Mouse (Mus musculus): ENCODE data around the gene Gm44503. TPM values are rescaled to one million over a fixed set of nuclear protein-coding genes. Genes with fewer than 3 reads are reported as not detected.

Gene Gm44503
- polyA plus RNA-seq, 1 experiment from 2014 or later, result not detected

GRCm38 (mm10) chr9:73044146-73045079 is 85.8 kb downstream of the Gm44503 start, which contains the start of gene Rab27a:
Rab27a (plus strand) TSS chr9:73044854.
- ATAC-seq (replicated peaks; ENCODE audit: low FRiP score, low read depth) (peak; percentile 47), DNase-seq (ENCODE audit: low spot score) (peak; percentile 94)
- peak within 1 kb of the TSS; percentile 96 for H3K4me2 ChIP-seq (ENCODE audit: low read length)
- H3K36me3 ChIP-seq (ENCODE audit: insufficient read depth, low read length), result no peaks in the 10 kb centered on the region
- H3K27ac ChIP-seq, result no peak within 1 kb of the TSS
- peak; percentile 97 for TF ChIP-seq CTCF (IDR thresholded peaks at IDR 0.05; ENCODE audit: low read depth)
- peaks cover 16% of the 10 kb centered on the region for H3K4me1 ChIP-seq (replicated peaks; ENCODE audit: insufficient read depth, low read length)
- 1% methylated on average over 41 of the region's 41 CpGs for WGBS
- H3K27me3 ChIP-seq (ENCODE audit: insufficient read depth, low read length), result no peaks in the 10 kb centered on the region
- peak within 1 kb of the TSS; percentile 49 for H3K4me3 ChIP-seq (replicated peaks; ENCODE audit: low read depth, low read length)
- H3K9ac ChIP-seq (ENCODE audit: low read depth, low read length), result peak within 1 kb of the TSS; percentile 63
- no peaks in the 10 kb centered on the region for H3K9me3 ChIP-seq (replicated peaks; ENCODE audit: low read length)

GRCm38 (mm10) chr9:73045204-73045603 is 86.6 kb downstream of the Gm44503 start:
- peak overlapping the region; percentile 49 for H3K4me3 ChIP-seq (replicated peaks; ENCODE audit: low read depth, low read length)
- H3K9ac ChIP-seq (ENCODE audit: low read depth, low read length), result peak overlapping the region; percentile 63
- DNase-seq (ENCODE audit: low spot score) (peak; percentile 47), ATAC-seq (replicated peaks; ENCODE audit: low FRiP score, low read depth) (no peak)
- H3K4me2 ChIP-seq (ENCODE audit: low read length), result peak overlapping the region; percentile 96
- 8% methylated on average over 7 of the region's 7 CpGs for WGBS
- no peaks in the 10 kb centered on the region for H3K36me3 ChIP-seq (ENCODE audit: insufficient read depth, low read length)
- peaks cover 13% of the 10 kb centered on the region for H3K4me1 ChIP-seq (replicated peaks; ENCODE audit: insufficient read depth, low read length)
- no peak for TF ChIP-seq CTCF (IDR thresholded peaks at IDR 0.05; ENCODE audit: low read depth)
- no peaks in the 10 kb centered on the region for H3K9me3 ChIP-seq (replicated peaks; ENCODE audit: low read length)
- no peak overlapping the region for H3K27ac ChIP-seq
- H3K27me3 ChIP-seq (ENCODE audit: insufficient read depth, low read length), result no peaks in the 10 kb centered on the region

GRCm38 (mm10) chr9:73045711-73046110 is 87.1 kb downstream of the Gm44503 start:
- no peak overlapping the region for H3K4me3 ChIP-seq (replicated peaks; ENCODE audit: low read depth, low read length)
- no peaks in the 10 kb centered on the region for H3K36me3 ChIP-seq (ENCODE audit: insufficient read depth, low read length)
- H3K27ac ChIP-seq, result no peak overlapping the region
- no peak for TF ChIP-seq CTCF (IDR thresholded peaks at IDR 0.05; ENCODE audit: low read depth)
- no peaks in the 10 kb centered on the region for H3K27me3 ChIP-seq (ENCODE audit: insufficient read depth, low read length)
- peaks cover 9% of the 10 kb centered on the region for H3K4me1 ChIP-seq (replicated peaks; ENCODE audit: insufficient read depth, low read length)
- peak overlapping the region; percentile 96 for H3K4me2 ChIP-seq (ENCODE audit: low read length)
- no peak overlapping the region for H3K9ac ChIP-seq (ENCODE audit: low read depth, low read length)
- DNase-seq (ENCODE audit: low spot score), result no peak
- ATAC-seq (replicated peaks; ENCODE audit: low FRiP score, low read depth), result no peak
- no peaks in the 10 kb centered on the region for H3K9me3 ChIP-seq (replicated peaks; ENCODE audit: low read length)
- 64% methylated on average over 10 of the region's 10 CpGs for WGBS

- 90% methylated on average over 2 of the region's 2 CpGs for WGBS
- no peak for ATAC-seq (replicated peaks; ENCODE audit: low FRiP score, low read depth)
- Histone ChIP-seq H3K4me2 (ENCODE audit: low read length) (no peak overlapping the region), H3K9ac (ENCODE audit: low read depth, low read length) (no peak overlapping the region), H3K36me3 (ENCODE audit: insufficient read depth, low read length) (no peaks in the 10 kb centered on the region), H3K27ac (no peak overlapping the region), H3K4me1 (replicated peaks; ENCODE audit: insufficient read depth, low read length) (peaks cover 9% of the 10 kb centered on the region), H3K9me3 (replicated peaks; ENCODE audit: low read length) (no peaks in the 10 kb centered on the region), H3K4me3 (replicated peaks; ENCODE audit: low read depth, low read length) (no peak overlapping the region), H3K27me3 (ENCODE audit: insufficient read depth, low read length) (no peaks in the 10 kb centered on the region)
- no peak for DNase-seq (ENCODE audit: low spot score)
- no peak for TF ChIP-seq CTCF (IDR thresholded peaks at IDR 0.05; ENCODE audit: low read depth)
These were observed 89.3 kb downstream of the Gm44503 start for GRCm38 (mm10) chr9:73047906-73048305.

GRCm38 (mm10) chr9:73048927-73049326 is 90.3 kb downstream of the Gm44503 start:
- no peaks in the 10 kb centered on the region for H3K36me3 ChIP-seq (ENCODE audit: insufficient read depth, low read length)
- H3K4me2 ChIP-seq (ENCODE audit: low read length), result no peak overlapping the region
- no peak overlapping the region for H3K27ac ChIP-seq
- ATAC-seq (replicated peaks; ENCODE audit: low FRiP score, low read depth) (no peak), DNase-seq (ENCODE audit: low spot score) (no peak)
- no peak for TF ChIP-seq CTCF (IDR thresholded peaks at IDR 0.05; ENCODE audit: low read depth)
- H3K9me3 ChIP-seq (replicated peaks; ENCODE audit: low read length), result no peaks in the 10 kb centered on the region
- H3K27me3 ChIP-seq (ENCODE audit: insufficient read depth, low read length), result no peaks in the 10 kb centered on the region
- H3K4me3 ChIP-seq (replicated peaks; ENCODE audit: low read depth, low read length), result no peak overlapping the region
- WGBS, result 22% methylated on average over 4 of the region's 4 CpGs
- no peak overlapping the region for H3K9ac ChIP-seq (ENCODE audit: low read depth, low read length)
- peaks cover 9% of the 10 kb centered on the region for H3K4me1 ChIP-seq (replicated peaks; ENCODE audit: insufficient read depth, low read length)

- no peaks in the 10 kb centered on the region for H3K27me3 ChIP-seq (ENCODE audit: insufficient read depth, low read length)
- no peaks in the 10 kb centered on the region for H3K9me3 ChIP-seq (replicated peaks; ENCODE audit: low read length)
- peaks cover 3% of the 10 kb centered on the region for H3K4me1 ChIP-seq (replicated peaks; ENCODE audit: insufficient read depth, low read length)
- no peak for TF ChIP-seq CTCF (IDR thresholded peaks at IDR 0.05; ENCODE audit: low read depth)
- no peak overlapping the region for H3K9ac ChIP-seq (ENCODE audit: low read depth, low read length)
- DNase-seq (ENCODE audit: low spot score) (no peak), ATAC-seq (replicated peaks; ENCODE audit: low FRiP score, low read depth) (no peak)
- no peak overlapping the region for H3K27ac ChIP-seq
- 58% methylated on average over 5 of the region's 5 CpGs for WGBS
- H3K4me2 ChIP-seq (ENCODE audit: low read length), result no peak overlapping the region
- no peaks in the 10 kb centered on the region for H3K36me3 ChIP-seq (ENCODE audit: insufficient read depth, low read length)
- H3K4me3 ChIP-seq (replicated peaks; ENCODE audit: low read depth, low read length), result no peak overlapping the region
These were observed 91.2 kb downstream of the Gm44503 start for GRCm38 (mm10) chr9:73049833-73050232.

All from kidney, postnatal 0 days (tissue).